Mouse (Mus musculus): Measurements from ENCODE around the gene Olfr126.

DNA sequence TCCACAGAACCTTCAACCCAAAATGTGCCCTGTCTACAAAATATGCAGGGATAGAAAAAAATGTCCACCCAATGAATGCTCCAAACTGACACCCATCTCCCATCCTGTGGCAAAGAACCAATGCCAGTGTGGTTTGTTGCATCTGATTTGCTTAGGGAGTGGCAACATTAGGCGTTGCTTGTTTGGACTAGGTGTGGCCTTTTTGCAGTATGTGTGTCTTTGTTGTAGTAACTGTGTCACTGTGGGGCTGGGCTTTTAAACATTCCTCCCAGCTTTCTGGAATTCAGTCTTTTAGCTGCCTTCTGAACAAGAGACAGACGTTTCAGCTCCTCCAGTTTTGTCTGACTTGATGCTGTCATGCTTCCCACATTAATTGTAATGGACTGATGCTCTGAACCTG is 16.6 kb downstream of the Olfr126 start:
- TF ChIP-seq CTCF (conservative IDR thresholded peaks at IDR 0.05; ENCODE audit: low read length) = no peak
- TF ChIP-seq NANOG (IDR thresholded peaks at IDR 0.05; ENCODE audit: borderline replicate concordance, low read length) = no peak
- no peak for TF ChIP-seq POU5F1 (IDR thresholded peaks at IDR 0.05; ENCODE audit: borderline replicate concordance, low read length)
